Mouse (Mus musculus) liver, postnatal 0 days (tissue): ENCODE results near the gene Kcnmb2.

Experiments used
- CTCF ChIP-seq: sonication (generic); IDR thresholded peaks from 2 replicates; pipeline ENCODE4 v1.5.1; 2016; ENCODE audit warnings: antibody characterized with exemption, low read depth
- EP300 ChIP-seq: IDR thresholded peaks from 2 replicates; pipeline ENCODE4 v1.6.1; 2016; ENCODE audit warnings: antibody characterized with exemption, low read depth, mild to moderate bottlenecking

GRCm38 (mm10) chr3:31882621-31883131 is 19.6 kb upstream of the Kcnmb2 start:
- TF ChIP-seq CTCF (no peak), EP300 (no peak)
